Mouse (Mus musculus) kidney, adult 2 months (tissue): ENCODE measurements around the gene Rufy4.

Experiments used
- CTCF ChIP-seq: fragments of 200-500 bp; conservative IDR thresholded peaks from 2 replicates; pipeline ENCODE4 v1.5.1; 2011; ENCODE audit warnings: low read depth, mild to moderate bottlenecking, control low read depth, low read length, moderate library complexity, mixed read lengths; ENCODE audit not compliant: insufficient read depth, insufficient read length
- POLR2A ChIP-seq: fragments of 200-500 bp; IDR thresholded peaks from one replicate; pipeline ENCODE4 v1.6.1; 2011; ENCODE audit warnings: low read depth, low read length, control low read depth

DNA sequence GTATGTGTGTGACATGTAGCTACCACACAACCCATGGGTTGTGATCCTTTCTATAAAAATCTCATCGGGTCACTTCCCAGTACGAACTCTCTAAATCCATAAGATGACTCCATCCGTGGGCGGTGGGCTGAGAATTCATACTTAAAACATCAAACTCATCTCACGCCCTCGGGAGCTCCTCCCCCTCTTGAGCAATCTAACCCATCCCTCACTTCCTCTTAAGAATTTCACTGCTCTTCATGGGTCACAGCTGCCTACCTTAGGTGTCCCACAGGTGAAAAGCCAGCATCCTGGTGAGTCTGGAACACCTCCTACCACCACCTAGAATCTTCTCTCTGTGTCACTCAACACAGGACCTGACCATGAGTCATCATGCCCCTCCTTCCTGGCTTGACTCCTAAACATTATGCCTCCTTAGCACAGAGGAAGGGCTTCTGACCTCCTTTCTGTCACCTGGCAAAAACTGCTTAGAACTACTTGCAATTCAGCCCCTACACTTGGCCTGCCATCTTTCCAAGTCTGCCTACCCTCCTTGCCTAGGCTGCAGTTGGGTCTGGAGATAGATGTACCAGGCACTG lies 30.2 kb downstream of the Rufy4 start:
- no peak for TF ChIP-seq POLR2A
- TF ChIP-seq CTCF: no peak
